Mouse (Mus musculus) hindbrain, embryonic 15.5 days (tissue): ENCODE data around the gene Lzts3. TPM values are rescaled to one million over a fixed set of nuclear protein-coding genes. Genes with fewer than 3 reads are reported as not detected.

Source experiments
- ATAC-seq: fragments of 200-750 bp; cut with Nextera tagmentation; 2 replicates; pipeline ENCODE4 v1.8.0; 2017; ENCODE audit warnings: low read depth, moderate number of reproducible peaks, moderate TSS enrichment; ENCODE audit not compliant: low FRiP score
- H3K27ac ChIP-seq: fragments of 300-500 bp; sonication (generic); replicated peaks from 2 replicates; pipeline ENCODE4 v1.5.1; 2015; ENCODE audit warnings: mild to moderate bottlenecking, inconsistent platforms
- H3K27me3 ChIP-seq: fragments of 300-500 bp; sonication (generic); 2 replicates; pipeline ENCODE4 v1.6.1; 2015; ENCODE audit warnings: control low read depth, inconsistent platforms
- H3K36me3 ChIP-seq: fragments of 300-500 bp; sonication (generic); 2 replicates; pipeline ENCODE4 v1.6.1; 2015; ENCODE audit warnings: control low read depth, inconsistent platforms
- H3K4me1 ChIP-seq: fragments of 300-500 bp; sonication (generic); replicated peaks from 2 replicates; pipeline ENCODE4 v1.6.1; 2015; ENCODE audit warnings: control low read depth, inconsistent platforms
- H3K4me2 ChIP-seq: fragments of 300-500 bp; sonication (generic); 2 replicates; pipeline ENCODE4 v1.6.1; 2015; ENCODE audit warnings: moderate library complexity, mild to moderate bottlenecking, inconsistent platforms
- H3K4me3 ChIP-seq: fragments of 300-500 bp; sonication (generic); 2 replicates; pipeline ENCODE4 v1.5.1; 2015; ENCODE audit warnings: mild to moderate bottlenecking, inconsistent platforms
- H3K9ac ChIP-seq: fragments of 300-500 bp; sonication (generic); 2 replicates; pipeline ENCODE4 v1.6.1; 2015; ENCODE audit warnings: inconsistent platforms
- H3K9me3 ChIP-seq: fragments of 300-500 bp; sonication (generic); 2 replicates; pipeline ENCODE4 v1.6.1; 2016; ENCODE audit warnings: control low read depth, inconsistent platforms
- WGBS: fragments of 180-500 bp; shearing (Covaris S2); methylation state at CpG from one replicate; pipeline ENCODE4 v1.1.7; 2015; 5-methylcytosine and 5-hydroxymethylcytosine counted together
- polyA plus RNA-seq: library from polyadenylated mRNA; unstranded; fragments of >200 nt; fragmentation: Nextera tagmentation; extraction: Ambion mirVana; gene quantifications from 2 replicates; pipeline ENCODE4 v1.2.1, GENCODE M21; 2015

Gene Lzts3
- polyA plus RNA-seq, 1 experiment from 2014 or later, result 19.8 TPM

DNA sequence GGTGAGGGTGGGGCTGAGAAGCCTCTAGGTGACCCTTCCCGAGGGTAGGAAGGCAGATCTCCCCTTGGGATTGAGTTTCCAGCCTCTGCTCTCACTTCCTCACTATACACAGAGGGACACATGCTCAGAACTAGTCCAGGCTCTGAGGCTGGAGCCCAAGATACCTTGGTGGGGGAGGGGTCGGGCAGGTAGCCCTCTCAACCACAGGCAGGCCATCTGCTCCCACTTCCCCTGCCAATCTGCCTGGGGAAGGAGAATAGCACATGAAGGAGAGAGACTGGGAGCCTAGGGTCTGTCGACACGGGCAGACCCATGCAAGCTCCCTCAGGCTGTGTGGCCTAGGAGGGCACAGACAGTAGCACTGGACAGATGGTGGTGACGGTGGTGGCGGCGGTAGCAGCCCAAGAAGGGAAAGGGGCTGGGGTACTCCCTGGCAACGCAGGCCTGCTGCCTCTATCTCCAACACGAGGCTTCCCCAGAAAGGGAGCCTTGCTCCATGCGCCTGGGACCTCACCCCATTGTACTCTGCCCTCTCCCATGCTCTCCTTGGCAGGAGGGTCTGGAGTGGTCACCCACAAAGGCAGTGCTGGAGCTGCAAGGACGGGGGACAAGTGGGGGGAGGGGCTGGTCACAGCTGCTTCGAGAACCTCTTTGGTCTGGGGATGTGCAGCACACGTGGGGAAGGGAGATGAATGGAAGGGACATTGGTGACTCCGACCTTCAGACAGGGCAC, 8.4 kb downstream of the Lzts3 start:
- 19% methylated on average over 14 of the region's 14 CpGs for WGBS
- no peak for ATAC-seq
- no peak overlapping the region for H3K9ac ChIP-seq
- H3K4me2 ChIP-seq, result peak overlapping the region; percentile 50
- H3K27ac ChIP-seq, result no peak overlapping the region
- H3K4me1 ChIP-seq, result peaks cover 30% of the 10 kb centered on the region
- H3K9me3 ChIP-seq, result no peaks in the 10 kb centered on the region
- H3K4me3 ChIP-seq, result no peak overlapping the region
- peaks cover 42% of the 10 kb centered on the region for H3K27me3 ChIP-seq
- peaks cover 6% of the 10 kb centered on the region for H3K36me3 ChIP-seq

DNA sequence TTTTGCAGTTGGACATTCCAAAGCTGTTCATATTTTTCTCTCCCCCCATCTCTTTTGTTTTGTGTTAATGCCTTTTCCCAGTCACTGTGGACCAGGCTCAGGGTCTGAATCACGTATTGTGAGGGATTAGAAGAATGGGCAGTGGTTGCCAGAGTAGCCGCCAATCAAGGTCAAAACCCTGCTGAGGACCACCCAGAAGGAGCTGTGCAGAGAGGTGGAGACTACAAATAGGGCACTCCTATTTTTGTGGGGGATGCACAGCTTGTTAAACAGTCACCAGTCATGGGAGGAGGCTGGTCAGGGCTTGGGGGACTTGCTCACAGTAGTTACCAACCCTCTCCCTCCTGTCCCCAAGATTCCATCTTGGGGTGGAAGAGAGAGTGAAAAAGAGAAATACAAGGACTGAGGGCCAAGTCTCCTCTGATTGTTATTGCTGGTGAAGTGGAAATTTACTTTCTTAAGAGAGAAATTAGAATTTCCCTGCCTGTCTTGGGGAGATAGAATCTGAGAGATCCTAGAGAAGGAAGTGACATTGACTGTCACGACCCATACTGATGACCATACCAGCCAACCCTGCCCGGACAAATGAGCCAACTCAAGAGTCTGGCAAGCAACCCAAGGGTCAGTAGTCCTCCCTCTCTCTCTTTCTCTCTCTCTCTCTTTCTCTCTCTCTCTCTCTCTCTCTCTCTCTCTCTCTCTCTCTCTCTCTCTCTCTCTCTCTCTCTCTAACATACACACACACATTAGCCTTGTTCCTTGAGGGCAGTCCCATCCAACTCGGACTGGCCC, 9.5 kb downstream of the Lzts3 start:
- no peak overlapping the region for H3K9ac ChIP-seq
- ATAC-seq, result no peak
- H3K27me3 ChIP-seq, result peaks cover 42% of the 10 kb centered on the region
- H3K27ac ChIP-seq, result no peak overlapping the region
- 40% methylated on average over 5 of the region's 5 CpGs for WGBS
- no peaks in the 10 kb centered on the region for H3K9me3 ChIP-seq
- no peak overlapping the region for H3K4me3 ChIP-seq
- H3K4me1 ChIP-seq, result peaks cover 41% of the 10 kb centered on the region
- peaks cover 6% of the 10 kb centered on the region for H3K36me3 ChIP-seq
- H3K4me2 ChIP-seq, result no peak overlapping the region

DNA sequence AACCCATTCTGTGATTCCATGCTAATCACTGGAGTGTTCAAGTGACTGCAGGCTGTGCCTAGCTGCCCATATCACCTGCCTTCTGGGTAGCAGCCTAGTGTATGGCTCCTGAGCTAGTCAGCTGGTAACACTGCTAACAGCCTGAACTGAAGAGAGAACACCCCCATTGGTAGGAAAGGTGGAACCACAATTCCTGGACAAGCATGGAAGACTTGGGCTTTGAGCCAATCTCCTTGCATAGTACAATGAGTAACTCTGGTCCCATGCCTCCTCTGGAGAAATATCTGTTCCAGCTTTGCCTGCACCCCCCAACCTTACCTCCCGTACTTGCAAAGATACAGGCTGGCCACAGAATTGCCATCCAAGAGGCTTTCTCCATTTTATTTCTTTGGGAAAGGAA, 10.2 kb downstream of the Lzts3 start:
- Histone ChIP-seq H3K27ac (no peak overlapping the region), H3K4me2 (no peak overlapping the region), H3K9ac (no peak overlapping the region), H3K4me1 (peaks cover 42% of the 10 kb centered on the region), H3K36me3 (peaks cover 6% of the 10 kb centered on the region), H3K27me3 (peaks cover 39% of the 10 kb centered on the region), H3K4me3 (no peak overlapping the region), H3K9me3 (no peaks in the 10 kb centered on the region)
- no peak for ATAC-seq
- 47% methylated on average over 1 of the region's 1 CpGs for WGBS

DNA sequence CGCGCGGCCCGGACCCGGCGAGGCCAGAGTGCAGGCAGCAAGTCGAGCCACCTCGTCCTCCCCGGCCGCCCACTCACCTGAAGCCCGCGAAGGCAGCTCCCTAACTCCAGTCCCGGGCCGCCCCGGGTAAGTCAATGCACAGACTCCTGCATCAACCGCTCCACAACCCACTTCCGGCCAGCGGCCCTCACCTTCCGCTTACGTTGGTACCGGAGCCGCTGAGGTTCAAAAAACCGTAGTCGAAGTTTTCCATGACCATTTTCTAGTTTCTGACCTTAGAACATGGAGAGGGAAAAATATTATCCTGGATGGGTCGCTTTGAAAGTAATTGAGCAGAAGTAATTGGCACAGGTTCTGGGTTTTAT, 12.8 kb downstream of the Lzts3 start, which contains the start of the genes Fastkd5 and Ubox5:
TSS of gene Fastkd5 (minus strand) at position 189 of the 365 bp plus-strand sequence.
TSS of gene Ubox5 (minus strand) at position 200 of the 365 bp plus-strand sequence.
- Histone ChIP-seq H3K9ac (peak within 1 kb of the TSS; percentile 78), H3K36me3 (peaks cover 2% of the 10 kb centered on the region; the same call in 1 of the 2 replicates), H3K4me1 (peaks cover 29% of the 10 kb centered on the region), H3K27me3 (peaks cover 13% of the 10 kb centered on the region; the same call in 1 of the 2 replicates), H3K4me2 (peak within 1 kb of the TSS; percentile 88), H3K27ac (peak within 1 kb of the TSS; percentile 77), H3K9me3 (no peaks in the 10 kb centered on the region), H3K4me3 (peak within 1 kb of the TSS; percentile 89)
- ATAC-seq, result peak; percentile 83
- WGBS, result under 1% methylated on average over 25 of the region's 25 CpGs

DNA sequence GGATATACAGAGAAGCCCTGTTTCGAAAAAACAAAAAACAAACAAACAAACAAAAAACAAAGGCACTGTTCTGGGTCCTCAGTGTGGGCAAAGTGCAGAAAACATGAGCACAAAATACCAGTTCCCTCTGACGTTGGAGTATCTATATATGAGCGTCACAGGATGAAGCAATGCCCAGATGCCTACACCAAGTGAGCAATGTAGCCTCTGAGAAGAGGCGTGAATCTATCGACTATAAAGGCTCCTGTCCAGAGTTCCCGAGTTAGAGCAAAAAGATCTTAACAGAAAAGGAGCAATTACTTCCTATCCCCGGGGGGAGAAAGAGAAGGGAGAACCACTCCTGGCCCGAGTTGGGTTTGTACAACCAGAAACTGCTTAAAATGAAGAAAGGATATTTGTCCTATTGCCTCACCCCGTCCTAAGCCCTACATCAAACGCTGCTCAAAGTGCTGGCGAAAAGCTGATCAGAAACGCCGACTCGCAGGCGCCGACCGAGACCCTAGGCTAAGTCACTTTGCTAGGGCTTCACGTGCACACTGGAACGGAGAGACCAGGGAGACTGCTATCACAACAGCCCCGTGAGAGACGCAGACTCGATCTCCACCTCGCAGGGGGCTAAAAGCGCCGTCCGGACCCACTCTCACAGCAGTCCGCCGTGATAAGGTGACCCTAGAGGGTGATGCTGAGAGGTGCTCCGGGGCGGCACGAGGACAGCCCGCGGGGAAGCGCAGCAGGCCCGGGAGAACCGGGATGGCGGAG, 13.3 kb downstream of the Lzts3 start:
- Histone ChIP-seq H3K9me3 (no peaks in the 10 kb centered on the region), H3K27ac (peak overlapping the region; percentile 77), H3K36me3 (0 out of 2 replicates have a peak, but pooled peaks cover 2% of the 10 kb centered on the region), H3K4me1 (peaks cover 23% of the 10 kb centered on the region), H3K9ac (peak overlapping the region; percentile 78), H3K4me3 (peak overlapping the region; percentile 89), H3K27me3 (peaks cover 7% of the 10 kb centered on the region; the same call in 1 of the 2 replicates), H3K4me2 (peak overlapping the region; percentile 88)
- ATAC-seq, result peak; percentile 62
- 3% methylated on average over 37 of the region's 37 CpGs for WGBS

DNA sequence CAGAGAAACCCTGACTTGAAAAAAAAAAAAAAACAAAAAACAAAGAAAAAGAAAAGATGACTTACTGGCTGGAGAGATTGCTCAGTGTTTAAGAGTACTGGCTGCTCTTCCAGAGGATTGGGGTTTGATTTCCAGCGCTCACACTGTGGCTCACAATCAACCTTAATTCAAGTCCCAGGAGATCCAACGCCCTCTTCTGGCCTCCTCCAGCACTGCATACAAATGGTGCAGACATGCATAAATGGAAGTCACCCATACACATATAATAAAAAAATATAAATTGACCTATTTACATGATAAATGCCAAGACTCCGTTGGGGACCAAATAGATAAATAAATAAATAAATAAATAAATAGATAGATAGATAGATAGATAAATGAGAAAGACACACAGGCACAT, 14.2 kb downstream of the Lzts3 start:
- Histone ChIP-seq H3K9me3 (no peaks in the 10 kb centered on the region), H3K4me3 (peak overlapping the region; percentile 89; the same call in 1 of the 2 replicates), H3K27me3 (0 out of 2 replicates have a peak, but pooled peaks cover under 1% of the 10 kb centered on the region), H3K4me2 (peak overlapping the region; percentile 88), H3K9ac (no peak overlapping the region), H3K4me1 (peaks cover 17% of the 10 kb centered on the region), H3K36me3 (peaks cover 7% of the 10 kb centered on the region; the same call in 1 of the 2 replicates), H3K27ac (no peak overlapping the region)
- 66% methylated on average over 3 of the region's 3 CpGs for WGBS
- no peak for ATAC-seq

DNA sequence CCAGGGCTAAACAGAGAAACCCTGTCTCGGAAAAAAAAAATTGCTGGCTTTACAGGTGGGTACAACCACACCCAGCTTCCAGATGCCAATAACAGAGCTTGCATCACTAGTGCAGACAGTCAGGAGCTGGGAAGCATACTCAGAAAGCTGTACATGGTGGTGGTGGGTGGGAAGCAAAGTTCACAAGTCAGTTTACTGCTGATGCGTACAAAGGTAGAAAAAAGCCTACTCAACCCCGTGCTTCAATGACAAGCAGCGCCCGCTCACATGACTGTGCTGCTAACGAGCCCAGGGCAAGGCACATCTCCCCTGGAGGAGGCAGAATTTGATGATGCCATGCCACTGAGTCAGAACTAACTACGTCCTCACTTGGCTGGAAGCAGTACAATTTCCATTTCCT, 23.6 kb downstream of the Lzts3 start:
- no peak overlapping the region for H3K9ac ChIP-seq
- no peak overlapping the region for H3K4me3 ChIP-seq
- no peaks in the 10 kb centered on the region for H3K27me3 ChIP-seq
- no peak for ATAC-seq
- no peaks in the 10 kb centered on the region for H3K4me1 ChIP-seq
- H3K9me3 ChIP-seq, result no peaks in the 10 kb centered on the region
- peaks cover 36% of the 10 kb centered on the region for H3K36me3 ChIP-seq
- WGBS, result 96% methylated on average over 7 of the region's 7 CpGs
- no peak overlapping the region for H3K4me2 ChIP-seq
- H3K27ac ChIP-seq, result no peak overlapping the region

DNA sequence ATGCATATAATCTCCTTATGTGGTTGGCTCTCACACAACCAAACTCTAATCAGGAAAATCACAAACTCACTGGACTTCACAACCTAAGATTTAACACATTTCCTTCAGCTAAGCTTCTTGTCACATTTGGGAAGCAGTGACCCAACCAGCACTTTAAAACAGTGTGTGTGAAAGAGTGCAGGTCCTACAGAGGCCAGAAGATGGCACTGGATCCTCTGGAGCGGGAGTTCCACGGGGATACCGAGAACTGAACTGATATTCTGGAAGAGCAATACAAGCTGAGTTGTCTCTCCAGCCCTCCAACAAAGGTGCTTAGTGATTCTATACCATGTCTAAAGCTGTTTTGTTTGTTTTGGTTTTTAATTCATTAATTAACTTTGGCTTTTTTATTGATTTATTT, 29.5 kb downstream of the Lzts3 start:
- no peak overlapping the region for H3K27ac ChIP-seq
- H3K9me3 ChIP-seq, result no peaks in the 10 kb centered on the region
- H3K27me3 ChIP-seq, result no peaks in the 10 kb centered on the region
- H3K4me1 ChIP-seq, result no peaks in the 10 kb centered on the region
- no peak overlapping the region for H3K4me3 ChIP-seq
- no peak overlapping the region for H3K4me2 ChIP-seq
- H3K36me3 ChIP-seq, result peaks cover 30% of the 10 kb centered on the region
- no peak overlapping the region for H3K9ac ChIP-seq
- ATAC-seq, result no peak
- WGBS, result 55% methylated on average over 3 of the region's 3 CpGs

DNA sequence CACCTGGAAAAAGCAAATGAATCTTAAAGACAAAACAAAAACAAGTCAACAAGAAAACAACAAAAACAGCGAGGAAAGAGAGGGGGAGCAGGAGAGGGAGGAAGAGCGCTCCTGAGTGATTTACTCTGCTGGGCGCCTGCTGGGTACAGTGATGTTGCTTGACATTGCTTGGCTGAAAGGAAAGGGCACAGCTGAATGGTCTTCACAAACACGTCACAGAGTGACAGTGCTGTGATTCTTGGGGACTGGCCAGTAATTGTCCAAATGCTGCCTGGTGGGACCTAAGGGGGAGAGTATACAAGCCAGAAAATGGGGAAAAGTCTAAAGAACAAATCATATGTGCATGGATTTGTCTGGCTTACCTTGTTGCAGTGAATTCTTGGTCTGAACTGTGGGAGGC, 40.4 kb downstream of the Lzts3 start:
- H3K27ac ChIP-seq, result no peak overlapping the region
- no peak for ATAC-seq
- no peaks in the 10 kb centered on the region for H3K27me3 ChIP-seq
- no peak overlapping the region for H3K4me2 ChIP-seq
- no peaks in the 10 kb centered on the region for H3K4me1 ChIP-seq
- no peak overlapping the region for H3K9ac ChIP-seq
- H3K36me3 ChIP-seq, result peaks cover 53% of the 10 kb centered on the region
- H3K4me3 ChIP-seq, result no peak overlapping the region
- 82% methylated on average over 4 of the region's 4 CpGs for WGBS
- H3K9me3 ChIP-seq, result no peaks in the 10 kb centered on the region

DNA sequence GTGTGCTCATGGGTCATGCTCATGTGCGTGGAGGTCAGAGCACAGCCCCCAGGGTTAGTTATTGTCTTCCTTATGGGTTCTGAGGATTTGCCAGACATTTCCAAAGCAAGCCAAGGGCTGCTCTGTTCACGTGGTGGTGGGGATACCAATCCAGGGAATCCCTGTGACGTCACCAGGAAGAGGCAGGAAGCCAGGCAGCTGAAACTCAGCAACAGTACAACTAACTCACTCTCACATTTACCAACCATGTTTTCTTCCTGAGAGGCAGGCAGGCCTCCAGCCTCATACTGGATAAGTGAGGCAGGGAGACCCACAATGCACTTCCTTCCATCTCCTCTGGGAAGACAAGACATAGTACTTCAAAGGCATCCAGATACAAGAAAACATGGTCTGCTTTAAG, 44.2 kb downstream of the Lzts3 start:
- Histone ChIP-seq H3K9ac (no peak overlapping the region), H3K36me3 (peaks cover 61% of the 10 kb centered on the region), H3K4me2 (no peak overlapping the region), H3K27ac (no peak overlapping the region), H3K4me3 (no peak overlapping the region), H3K9me3 (no peaks in the 10 kb centered on the region), H3K27me3 (no peaks in the 10 kb centered on the region), H3K4me1 (no peaks in the 10 kb centered on the region)
- no peak for ATAC-seq
- 73% methylated on average over 3 of the region's 3 CpGs for WGBS

DNA sequence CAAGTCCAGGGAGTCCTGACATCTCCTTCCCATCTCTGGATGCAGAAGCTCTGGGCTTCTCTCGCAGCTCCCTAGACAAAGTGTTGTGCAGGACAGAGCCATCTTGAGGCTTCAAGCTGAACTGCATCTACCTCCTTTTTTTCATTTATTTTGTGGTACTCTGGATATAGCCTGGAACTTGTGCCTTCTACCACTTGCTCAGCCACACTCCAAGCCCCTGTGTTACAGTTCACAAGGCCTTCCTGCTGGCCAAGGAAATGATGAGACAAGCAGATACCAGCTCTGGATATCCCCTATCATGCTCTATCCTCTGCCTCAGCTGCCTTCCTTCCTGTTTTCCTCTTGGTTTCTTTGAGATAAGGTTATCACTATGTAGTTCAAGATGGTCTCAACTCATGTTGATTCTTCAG, 45.0 kb downstream of the Lzts3 start:
- no peak overlapping the region for H3K27ac ChIP-seq
- no peak overlapping the region for H3K9ac ChIP-seq
- peak; percentile 54; the same call in 1 of the 2 replicates for ATAC-seq
- H3K4me1 ChIP-seq, result no peaks in the 10 kb centered on the region
- 11% methylated on average over 1 of the region's 1 CpGs for WGBS
- no peak overlapping the region for H3K4me3 ChIP-seq
- peaks cover 53% of the 10 kb centered on the region for H3K36me3 ChIP-seq
- no peak overlapping the region for H3K4me2 ChIP-seq
- no peaks in the 10 kb centered on the region for H3K27me3 ChIP-seq
- H3K9me3 ChIP-seq, result no peaks in the 10 kb centered on the region
